Mouse (Mus musculus) NIH3T3 (cell line): ENCODE measurements at regions not wholly inside any gene's neighbourhood (a gene's known extent, or its start where the extent isn't known, plus 50 kb on each side); places are given as distances from the start of the nearest gene placed in this dataset.

Experiments used
- DNase-seq: peaks from one replicate; pipeline ENCODE4 v3.0.0-alpha.2; 2012; ENCODE audit warnings: low read depth

DNA sequence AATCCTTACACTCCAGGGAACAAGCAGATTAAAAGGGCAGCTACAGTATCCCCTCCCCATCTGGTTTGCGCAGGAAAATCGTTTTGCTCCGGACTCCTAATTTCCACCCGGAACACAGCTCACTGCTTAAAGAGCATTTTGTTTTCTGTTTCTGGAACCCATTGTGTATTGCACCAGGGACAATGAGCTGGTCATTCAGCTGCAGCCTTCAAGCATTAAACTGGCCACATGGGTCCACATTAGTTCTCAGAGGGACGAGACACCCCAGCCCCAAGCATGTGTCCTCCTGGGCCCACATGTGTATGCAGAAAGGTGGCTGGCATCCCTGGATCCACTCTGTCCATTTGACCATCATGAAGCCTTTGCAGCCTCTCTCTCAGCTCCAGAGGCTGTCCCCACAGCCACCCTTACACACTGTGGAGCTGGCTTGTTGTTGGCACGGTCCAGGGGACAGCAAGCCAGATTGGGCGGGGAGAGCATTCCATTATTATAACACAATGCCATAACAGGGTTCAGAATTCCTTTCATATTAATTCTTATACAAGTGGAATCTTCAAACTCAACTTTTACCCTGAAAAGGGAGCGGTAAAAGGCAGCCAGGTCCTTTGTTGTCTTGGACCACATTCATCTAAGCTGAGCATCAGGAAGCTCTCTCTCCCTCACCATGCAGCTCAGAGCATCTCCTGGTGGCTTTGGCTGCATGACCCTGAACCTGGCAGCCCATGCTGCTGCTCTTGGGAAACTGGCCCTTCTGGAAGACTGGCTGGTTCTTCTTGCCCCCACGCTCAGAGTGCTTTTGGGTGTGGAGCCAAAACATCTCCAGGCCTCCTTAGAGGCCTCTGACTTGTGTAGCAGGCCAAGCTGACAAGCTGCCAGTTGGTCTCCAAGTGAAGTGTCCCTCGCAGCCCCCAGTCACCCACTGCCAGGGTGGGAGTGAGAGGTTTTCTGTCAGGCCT lies 373.4 kb downstream of the Foxo1 start:
- DNase-seq = no peak

DNA sequence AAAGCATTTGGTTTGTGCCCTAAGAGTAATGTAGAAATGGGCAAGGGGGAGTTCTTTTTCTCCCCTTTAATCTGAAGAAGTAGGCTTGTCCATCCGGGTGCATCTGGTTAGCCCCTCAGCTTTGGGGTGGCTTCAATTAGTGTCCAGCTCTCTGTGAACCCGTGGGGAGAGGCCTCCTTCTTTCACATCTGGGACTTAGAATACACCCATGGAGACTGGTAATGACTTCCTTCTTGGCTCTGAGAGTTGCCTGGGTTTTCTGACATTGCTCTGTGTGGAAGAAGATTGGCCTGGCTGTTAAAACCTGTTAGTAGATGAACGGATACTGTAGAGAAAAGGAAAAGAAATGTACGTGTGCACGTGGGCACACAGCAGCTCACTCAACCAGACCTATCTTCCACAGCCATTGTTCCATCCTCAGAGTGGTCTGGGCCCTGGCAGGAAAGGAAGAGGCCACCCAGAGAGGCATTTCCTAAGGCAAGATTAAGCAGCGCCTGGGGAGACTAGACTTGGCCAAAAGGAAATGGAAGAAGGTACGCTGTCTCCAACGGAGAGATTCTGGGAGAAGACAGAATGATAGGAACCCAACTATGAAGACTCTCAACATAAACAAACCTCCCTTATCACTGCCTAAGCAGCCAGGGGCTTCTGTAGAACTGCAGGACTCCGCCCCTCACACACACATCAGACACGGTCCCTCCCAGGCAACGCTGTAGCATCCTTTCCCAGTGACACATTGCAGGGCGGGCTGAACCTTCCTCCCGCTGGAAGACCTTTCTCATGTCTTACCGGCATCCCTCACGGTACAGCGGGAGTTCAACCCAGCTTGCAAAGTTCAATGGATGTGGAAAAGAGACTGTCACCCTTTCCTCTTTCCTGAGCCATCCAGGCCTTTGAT lies 372.4 kb downstream of the Foxo1 start:
- DNase-seq = no peak

DNA sequence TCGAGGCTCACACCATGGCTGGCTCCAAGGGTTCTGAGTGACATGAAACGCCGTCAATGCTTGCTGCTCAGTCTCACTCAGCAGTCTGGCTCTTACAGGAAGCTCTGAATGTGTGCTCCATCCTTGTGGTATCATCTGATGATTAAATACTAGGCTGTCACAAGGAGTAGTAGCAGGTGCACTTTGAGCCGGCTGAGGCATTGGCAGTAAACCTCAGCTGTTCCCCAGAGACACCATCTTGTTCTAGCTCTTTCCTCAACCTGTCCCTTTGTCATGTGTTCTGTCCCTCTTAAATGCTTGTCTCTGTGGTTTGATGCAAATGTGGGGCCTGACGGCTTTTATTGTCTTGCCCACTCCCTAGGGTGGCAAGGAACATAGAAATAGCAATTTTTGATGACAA lies 370.7 kb downstream of the Foxo1 start:
- no peak for DNase-seq

DNA sequence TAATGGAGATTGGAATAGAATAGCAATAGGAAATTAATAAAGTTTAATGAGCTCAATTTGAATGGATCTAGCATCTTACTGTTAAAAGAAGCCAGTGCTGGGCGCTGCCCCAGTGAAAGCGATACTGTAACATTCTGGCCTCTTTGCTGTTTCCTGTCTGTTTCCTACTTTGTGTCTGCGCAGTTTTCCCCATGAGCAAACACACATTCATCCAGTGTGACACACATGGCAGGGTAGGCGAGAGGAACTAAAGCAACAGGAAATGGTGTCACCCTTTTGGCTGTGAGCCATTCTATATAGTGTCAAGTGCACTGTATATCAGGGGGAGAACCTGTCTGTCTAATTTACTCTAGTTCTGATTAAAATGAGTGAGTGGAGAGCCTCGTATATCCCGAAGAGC lies 366.2 kb downstream of the Foxo1 start:
- DNase-seq = no peak

DNA sequence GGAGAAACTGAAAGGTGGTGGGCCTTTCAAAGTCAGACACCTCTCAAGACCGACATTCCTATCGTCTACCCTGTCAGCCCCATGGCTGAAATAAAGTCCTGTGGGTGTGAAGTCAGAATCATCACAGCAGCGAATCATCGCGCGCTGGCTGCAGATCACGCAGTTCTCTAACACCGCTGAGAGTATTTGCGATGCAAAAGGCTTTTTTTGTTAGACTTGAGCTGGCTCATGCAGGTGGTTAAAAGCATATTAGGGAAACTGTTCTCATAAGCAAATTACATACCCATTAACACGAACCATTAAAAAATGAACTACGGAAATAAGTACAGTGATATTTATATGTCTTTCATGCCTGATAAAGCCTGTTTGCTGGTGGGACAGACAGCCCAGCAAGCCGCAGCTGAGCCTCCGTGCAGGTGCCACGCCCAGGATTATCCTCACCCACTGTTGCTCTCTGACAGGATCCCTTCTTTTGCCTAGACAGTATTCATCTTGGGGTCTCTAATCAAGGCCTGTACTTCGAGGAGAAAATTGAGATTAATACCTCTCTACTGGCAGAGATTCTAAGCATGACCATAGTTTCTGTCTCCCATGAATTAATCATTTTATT lies 365.5 kb downstream of the Foxo1 start:
- DNase-seq = no peak

DNA sequence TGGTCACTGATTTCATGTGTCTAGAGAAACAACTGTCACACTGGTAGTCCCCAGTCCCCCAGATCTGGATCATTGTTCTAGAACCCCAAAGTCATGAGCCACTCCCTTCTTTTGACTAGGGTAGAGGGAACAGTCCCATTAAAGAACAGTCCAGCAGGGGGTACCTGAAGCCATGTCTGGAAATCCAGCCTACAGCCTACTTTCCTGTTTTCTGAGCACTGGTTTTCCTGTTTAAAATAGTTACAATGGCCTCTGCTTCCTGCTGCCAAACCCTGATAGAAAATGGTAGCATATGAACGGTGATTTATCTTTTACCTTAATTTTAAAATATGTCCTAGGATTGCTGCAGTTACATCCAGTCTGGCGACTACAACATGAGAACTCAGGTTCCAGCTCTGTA lies 364.5 kb downstream of the Foxo1 start:
- DNase-seq = no peak

DNA sequence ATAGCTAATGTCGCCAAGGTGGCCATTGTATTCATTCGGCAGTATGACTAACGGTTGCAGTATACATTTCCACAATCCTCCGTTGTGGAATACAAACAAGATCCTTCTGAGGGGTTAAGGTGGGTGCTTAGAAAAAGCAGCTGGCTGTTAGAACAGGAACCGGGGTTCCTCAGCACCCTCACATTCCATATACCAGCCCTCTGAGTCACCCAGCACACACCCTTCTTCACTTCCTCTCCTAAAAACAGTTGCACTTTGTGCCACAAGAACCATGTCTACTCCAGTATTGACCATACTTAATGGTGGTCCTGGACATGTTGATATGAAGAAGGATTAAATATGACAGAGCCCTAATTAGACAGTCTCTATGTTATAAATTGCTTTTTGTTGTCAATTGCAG lies 362.1 kb downstream of the Foxo1 start:
- no peak for DNase-seq

DNA sequence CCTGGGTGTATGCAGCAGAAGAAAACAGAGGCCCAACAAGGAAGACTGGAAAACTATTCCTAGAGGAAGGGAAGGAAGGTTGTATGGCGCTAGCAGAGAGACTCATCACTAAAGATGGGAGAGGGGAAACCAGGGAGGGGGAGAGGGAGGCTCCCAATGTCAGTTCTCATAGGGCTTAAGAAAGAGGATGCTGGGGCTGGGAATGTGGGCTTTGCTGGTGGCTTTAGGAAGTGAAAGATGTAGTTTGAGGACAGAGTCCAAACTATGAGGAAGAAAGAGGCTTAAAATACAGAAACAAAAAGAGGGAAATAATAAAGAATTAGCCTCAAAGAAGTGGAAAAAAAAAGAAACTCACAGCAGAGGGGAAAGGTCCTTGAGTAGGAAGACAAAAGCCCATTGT lies 357.0 kb downstream of the Foxo1 start:
- DNase-seq = no peak

DNA sequence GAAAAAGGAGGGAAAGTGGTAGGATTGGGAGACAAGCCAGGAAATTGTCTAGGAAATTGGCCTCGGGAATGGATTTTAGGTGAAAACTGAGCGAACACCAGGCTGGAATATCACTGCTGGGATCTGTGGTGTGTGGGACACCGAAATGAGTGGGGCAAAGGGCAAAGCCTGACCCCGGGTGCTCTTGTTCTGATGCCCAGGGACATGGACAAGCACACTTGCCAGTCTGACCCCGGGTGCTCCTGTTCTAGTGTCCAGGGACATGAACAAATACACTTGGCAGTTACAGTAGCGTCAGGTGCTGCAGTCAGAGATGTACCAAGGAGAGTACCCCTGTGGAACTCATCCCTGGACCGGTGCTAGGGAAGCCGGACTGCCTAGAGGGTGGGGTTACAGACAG lies 354.4 kb downstream of the Foxo1 start:
- DNase-seq = no peak

DNA sequence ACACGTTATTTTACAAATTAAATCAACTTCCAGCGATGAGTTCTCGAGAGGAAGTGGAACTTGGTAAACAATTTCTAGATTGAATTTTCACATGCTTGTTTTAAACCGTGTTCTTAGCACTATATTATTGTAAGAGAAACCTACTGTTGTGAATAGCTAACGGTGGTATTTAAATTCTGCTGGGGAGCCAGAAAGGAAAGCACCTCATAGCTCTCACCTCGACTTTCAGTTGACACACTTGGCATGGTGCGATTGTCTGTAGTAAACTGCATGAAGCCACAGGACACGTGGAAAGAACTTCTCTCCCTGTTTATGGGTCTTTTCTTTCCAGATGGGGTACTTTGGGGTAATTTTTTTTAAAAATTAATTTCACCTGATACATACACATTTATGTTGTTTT lies 353.8 kb downstream of the Foxo1 start:
- DNase-seq = no peak

DNA sequence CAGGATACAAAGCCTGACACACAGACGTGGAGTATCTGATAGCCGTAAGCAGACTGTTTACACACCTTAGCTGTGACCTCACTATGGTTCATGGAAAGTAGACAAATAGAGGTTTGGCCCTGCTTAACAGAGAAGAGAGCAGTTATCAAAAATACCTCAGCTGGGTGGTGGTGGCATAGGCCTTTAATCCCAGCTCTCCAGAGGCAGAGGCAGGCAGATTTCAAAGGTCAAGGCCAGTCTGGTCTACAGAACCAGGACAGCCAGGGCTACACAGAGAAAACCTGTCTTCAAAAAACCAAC lies 350.7 kb downstream of the Foxo1 start:
- no peak for DNase-seq

DNA sequence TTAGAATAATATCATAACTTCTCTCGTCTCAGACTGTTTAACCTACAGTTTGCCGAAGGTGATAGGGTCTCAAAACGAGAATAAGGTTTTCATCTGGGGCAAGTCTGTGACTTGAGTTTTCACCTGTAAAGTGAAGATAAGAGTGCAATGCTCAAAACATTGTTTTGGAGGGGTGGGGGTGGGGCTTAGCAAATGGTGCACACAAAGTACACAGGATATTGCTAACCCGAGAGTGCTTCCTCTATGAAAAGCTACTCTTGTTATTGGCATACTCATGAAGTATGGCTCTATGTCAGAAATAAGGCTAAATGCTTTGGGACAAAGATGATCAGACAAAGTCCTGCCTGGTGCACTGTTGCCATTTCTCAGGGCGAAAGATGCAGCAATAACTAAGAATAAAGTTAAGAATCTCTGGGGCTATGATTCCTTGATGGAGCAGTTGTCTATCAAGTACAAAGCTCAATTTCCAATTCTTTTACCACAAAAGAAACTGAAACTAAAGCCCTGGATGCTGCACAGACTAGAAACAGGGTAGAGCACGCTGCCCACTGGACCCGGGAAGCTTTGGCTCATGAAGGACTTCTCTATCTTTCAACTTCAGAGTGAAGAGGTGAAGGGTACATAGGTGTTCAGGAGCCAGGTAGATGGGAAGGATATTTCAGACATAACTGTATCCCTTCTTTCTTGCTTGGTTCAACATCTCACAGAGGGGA lies 350.2 kb downstream of the Foxo1 start:
- DNase-seq = no peak

DNA sequence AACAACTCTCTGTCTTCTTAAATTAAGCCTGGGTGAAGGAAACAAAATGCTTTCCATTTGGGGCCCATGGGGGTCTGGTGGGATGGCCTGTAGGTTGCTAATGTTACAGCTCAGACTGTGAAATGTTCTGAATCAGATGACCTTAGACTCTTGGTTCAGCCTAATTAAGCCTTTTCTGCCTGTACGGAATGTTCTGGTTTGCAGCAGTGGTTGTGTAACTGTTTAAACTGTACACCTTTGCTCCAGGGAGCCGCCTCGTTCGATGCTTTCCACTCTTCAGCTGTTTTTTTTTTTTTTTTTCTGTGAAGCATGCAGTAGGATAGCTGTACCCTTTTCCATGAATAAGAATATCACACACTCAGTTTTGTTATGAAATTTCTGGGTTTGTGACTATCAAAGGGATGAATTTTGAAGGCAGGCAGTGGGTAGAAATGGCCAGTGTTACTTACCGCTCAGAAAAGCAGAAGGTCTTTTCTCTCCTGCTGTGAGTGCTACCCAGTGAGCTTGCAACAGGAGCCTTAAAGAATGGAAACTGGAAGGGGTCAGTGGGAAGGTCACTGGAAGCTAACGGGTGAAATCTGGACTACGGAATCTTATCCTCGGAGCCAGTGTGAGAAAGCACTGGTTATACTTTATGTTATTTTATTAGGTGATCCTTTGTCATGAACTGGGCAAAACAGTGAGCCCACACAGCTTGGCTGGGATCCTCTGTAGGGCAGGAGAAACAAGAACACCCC lies 349.4 kb downstream of the Foxo1 start:
- no peak for DNase-seq

DNA sequence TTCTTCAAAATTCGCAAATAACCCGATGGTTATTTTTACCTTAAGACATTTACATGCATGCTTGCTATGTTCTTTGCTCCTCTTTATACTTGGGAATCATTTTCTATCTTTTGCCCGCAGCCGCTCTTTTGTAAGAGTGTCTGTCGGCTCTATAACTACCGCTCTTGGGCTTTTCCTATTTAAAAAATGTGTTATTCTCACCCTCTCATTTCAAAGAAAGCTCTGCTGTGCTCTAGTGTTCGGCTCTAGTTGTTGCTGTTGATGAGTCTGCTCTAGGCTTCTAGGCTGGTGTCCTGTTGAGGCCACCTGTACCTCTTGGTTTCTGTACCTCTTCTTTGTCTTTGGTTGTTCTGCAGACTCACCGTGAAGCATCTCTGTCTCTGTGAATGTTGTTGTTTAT lies 343.7 kb downstream of the Foxo1 start:
- no peak for DNase-seq

DNA sequence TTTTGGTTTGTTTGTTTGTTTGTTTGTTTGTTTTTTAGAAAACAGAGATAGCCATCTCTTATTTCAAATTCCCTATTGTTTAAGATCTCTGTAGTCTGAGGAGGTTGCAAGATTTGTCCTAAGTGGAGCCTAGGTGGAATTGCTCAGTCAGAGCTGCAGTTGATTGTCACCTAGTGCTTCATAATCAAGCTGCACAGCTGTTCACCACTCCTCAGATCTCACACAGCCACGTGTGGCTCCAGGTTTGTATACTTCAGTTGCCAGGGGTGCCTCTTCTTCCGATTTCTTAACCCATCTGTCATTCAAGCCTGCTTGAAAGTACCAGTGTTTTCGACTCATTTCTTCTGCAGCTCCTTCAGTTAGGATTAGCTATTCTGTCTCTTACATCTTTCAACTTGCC lies 342.3 kb downstream of the Foxo1 start:
- no peak for DNase-seq

DNA sequence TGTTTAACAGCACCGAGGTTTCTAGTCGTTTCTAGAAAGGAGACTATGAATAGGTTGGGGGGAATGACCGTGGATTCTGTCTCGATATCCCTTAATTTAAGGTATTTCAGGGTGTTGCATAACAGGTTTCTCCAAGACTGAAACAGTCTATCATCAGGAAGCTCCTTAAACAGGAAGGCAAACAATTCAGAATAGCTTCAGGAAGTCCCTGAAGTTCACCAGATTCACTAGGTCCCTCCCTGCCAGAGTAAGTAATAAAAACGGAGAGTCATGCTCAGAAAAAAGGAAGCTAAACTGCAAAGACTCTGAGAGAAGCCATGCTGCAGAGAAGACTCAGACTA lies 339.9 kb downstream of the Foxo1 start:
- DNase-seq = no peak

DNA sequence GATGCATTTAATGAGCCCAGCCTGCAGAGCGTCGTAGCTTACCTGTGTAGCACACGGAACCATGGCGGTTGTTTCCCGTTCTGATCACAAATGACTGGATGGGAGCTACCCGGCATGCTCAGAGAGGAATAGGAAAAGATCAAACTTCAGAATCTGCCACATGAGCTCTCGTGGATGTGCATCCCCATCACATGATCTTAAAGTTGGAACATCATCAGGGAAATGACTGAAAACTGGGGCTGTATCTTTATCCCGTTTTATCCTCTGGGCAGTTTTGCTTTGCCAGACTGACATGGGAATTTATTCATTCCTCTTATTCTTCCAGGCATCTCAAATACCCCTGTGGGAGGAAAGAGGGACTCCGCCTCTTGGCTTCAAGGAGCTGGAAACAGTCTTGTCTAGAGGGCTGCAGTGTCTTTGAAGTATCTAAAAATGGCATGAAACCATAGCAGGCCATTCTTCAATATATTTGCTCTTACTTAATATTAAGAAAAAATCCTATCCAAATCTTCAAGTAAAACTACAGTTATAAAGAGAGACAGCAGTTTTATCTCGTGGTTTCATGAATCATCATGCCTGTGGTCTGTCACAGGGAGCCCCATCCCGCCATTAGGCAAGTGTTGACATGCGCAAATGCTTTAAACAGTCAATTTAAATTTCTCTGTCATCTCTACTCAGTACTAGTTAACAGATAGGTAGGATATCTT lies 339.4 kb downstream of the Foxo1 start:
- DNase-seq = no peak

DNA sequence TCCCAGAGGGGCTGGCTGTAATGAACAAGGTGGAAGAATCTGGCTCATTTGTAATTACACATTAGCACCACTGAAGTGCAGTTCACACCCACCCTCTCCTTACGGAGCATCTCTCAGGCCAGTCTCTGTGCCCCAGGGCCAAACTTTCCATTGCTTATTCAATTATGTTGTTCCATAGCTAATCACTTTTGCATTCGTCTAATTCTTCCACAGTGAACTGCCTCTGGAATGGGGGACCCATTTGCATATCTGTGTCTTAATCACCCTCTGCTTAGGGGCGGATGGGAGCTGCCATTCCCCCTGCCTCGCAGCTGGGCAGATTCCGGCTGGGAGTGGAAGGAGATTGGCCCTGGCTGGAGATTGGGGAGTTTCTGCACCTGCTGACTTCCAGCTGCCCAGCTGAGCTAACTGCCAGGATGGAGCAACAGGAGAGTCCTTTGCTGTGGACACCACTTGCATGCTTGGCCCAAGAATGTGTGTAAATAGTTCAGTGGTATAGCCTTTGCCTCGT lies 337.2 kb downstream of the Foxo1 start:
- DNase-seq = no peak

DNA sequence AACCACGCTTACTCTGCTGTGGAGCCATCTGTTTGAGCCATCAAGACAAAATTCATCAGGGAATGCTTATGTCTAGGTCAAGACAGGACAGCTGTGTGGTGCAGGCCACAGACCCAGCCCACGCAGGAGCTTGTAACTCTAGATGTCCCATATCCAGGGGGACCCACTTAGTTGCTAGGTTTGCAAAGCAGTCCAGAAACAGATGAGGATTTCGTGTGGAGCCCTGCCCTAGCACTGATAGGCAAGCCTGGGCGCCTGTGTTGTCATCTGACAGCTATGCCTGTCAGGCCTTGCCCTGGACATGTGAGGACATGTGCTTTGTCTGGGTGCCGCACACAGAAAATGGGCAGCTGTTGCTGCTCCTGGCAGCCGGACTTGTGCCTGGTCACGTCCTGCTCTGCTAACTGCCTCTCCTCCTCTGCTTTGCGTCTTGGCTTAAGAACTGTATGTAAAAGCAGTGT lies 335.1 kb downstream of the Foxo1 start:
- no peak for DNase-seq

DNA sequence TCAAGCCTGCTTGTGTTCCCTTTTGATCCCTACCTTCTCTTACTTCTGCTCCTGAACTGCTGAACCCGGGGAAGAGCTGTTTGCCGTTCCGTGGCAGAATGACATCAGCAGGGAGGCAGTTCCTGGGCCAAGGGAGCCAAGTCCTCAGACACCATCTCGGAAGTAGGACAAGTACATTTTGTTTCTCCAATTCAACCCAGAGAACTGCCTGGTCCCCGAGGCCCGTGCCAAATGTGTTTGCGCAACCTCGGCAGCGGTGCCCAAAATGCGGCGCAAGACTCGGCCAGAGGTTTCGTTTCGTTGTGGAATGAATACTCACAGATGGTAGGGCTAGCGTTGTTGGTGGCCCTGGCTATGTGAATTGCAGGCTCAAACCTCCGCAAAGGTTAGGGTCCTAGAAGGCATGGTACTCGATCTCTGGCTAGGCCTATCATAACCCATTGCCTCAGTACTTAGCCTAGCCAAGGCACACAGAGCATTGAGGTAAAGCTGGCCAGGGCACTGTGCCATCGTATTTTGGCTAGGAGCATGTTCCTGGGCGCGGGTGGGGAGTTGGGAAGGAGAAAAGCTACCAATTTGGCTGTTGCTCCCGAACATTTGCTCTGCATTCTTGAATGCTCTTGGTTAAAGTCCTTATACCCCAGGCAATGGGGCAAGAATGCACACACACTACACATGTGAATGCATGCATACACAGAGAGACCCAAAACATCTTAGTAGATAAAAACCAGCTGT lies 333.0 kb downstream of the Foxo1 start:
- no peak for DNase-seq
